Mouse (Mus musculus): ENCODE results near the gene Fer.

DNA sequence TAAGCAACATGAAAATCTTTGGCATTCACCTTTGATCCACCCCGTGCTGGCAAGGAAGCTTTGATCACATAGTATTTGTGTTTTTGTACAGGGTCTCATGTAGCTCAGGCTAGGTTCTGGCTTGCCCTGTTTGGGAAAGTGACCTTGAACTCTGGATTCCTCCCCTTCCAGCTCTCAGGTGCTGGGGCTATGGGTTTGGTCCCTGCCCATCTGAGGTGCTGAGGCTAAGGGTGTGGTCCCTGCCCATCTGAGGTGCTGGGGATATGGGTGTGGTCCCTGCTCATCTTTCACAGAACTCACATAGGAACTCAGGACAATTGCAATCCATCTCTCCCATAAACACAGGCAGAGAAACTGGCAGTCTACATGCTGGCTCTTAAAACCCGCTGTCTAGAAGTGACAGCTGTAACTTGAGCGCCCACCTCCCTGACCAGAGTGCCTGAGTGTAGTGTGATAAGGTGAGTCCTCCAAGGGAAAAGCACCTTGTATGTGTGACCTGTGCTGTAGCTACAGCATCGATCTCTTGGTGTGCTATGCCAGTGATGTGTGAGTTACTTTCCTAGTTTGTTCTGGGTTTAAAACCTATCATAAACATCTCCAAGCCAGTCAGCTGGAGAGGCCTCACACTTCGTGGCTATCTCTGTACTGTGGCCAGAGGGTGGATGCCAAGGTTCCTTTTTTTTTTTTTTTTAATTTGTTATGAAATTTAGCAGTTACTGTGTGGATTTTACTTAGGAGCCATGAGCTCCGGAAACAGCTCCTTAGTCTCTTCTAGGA lies 236.7 kb downstream of the Fer start:
- TF ChIP-seq CTCF (IDR thresholded peaks at IDR 0.05): no peak
- TF ChIP-seq EP300 (IDR thresholded peaks at IDR 0.05): no peak

All from lung, postnatal 0 days (tissue).